Mouse (Mus musculus): Measurements from ENCODE around the gene Mtmr2. TPM values are rescaled to one million over a fixed set of nuclear protein-coding genes. Genes with fewer than 3 reads are reported as not detected.

Gene Mtmr2
- polyA plus RNA-seq, 1 experiment from 2014 or later: 70.4 TPM

DNA sequence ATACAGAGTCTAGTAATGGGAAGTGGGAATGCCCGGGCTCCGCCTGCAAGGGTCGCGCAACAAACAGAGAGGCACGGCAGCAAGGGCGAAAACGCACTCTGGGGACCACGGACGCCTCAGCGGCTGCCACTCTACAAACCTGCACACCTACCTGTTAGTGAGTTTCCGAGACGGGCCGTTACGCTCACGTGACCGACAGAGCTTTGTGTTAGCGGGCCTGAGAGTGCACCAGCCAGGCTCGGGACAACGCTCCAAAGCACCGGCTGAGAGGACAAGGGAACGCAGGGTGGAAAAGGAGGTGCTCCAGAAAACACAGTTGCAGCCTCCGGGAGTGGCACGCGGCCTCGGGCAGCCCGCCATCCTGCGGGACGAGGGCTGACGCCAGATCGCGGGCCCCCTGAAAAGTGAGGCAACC lies 78.2 kb downstream of the Mtmr2 start:
- H3K27me3 ChIP-seq (ENCODE audit: control insufficient read depth, insufficient read depth, low read length): no peaks in the 10 kb centered on the region
- peak overlapping the region; percentile 94 for H3K9ac ChIP-seq (ENCODE audit: low read length)
- ATAC-seq (ENCODE audit: insufficient read depth, low FRiP score): peak; percentile 14; the same call in 1 of the 2 replicates
- peak overlapping the region; percentile 99 for H3K27ac ChIP-seq (ENCODE audit: low read length)
- peak overlapping the region; percentile 87 for H3K4me3 ChIP-seq (replicated peaks; ENCODE audit: low read length)
- peaks cover 5% of the 10 kb centered on the region; the same call in 1 of the 2 replicates for H3K36me3 ChIP-seq (ENCODE audit: control insufficient read depth, insufficient read depth, low read length)
- WGBS: 0% methylated on average over 31 of the region's 31 CpGs
- H3K4me2 ChIP-seq (ENCODE audit: low read depth, low read length): peak overlapping the region; percentile 79
- H3K4me1 ChIP-seq (ENCODE audit: control insufficient read depth, insufficient read depth, low read length): peaks cover 13% of the 10 kb centered on the region
- H3K9me3 ChIP-seq (replicated peaks; ENCODE audit: control insufficient read depth, low read length): no peaks in the 10 kb centered on the region

GRCm38 (mm10) chr9:13826832-13827405 lies 78.7 kb downstream of the Mtmr2 start, which contains the start of gene Cep57:
Cep57 (minus strand) TSS chr9:13827107.
- peak within 1 kb of the TSS; percentile 94 for H3K9ac ChIP-seq (ENCODE audit: low read length)
- H3K27me3 ChIP-seq (ENCODE audit: control insufficient read depth, insufficient read depth, low read length): no peaks in the 10 kb centered on the region
- H3K4me1 ChIP-seq (ENCODE audit: control insufficient read depth, insufficient read depth, low read length): peaks cover 13% of the 10 kb centered on the region
- H3K27ac ChIP-seq (ENCODE audit: low read length): peak within 1 kb of the TSS; percentile 99
- no peaks in the 10 kb centered on the region for H3K9me3 ChIP-seq (replicated peaks; ENCODE audit: control insufficient read depth, low read length)
- WGBS: under 1% methylated on average over 44 of the region's 44 CpGs
- peak; percentile 93 for ATAC-seq (ENCODE audit: insufficient read depth, low FRiP score)
- peaks cover 10% of the 10 kb centered on the region; the same call in 1 of the 2 replicates for H3K36me3 ChIP-seq (ENCODE audit: control insufficient read depth, insufficient read depth, low read length)
- peak within 1 kb of the TSS; percentile 90 for H3K4me2 ChIP-seq (ENCODE audit: low read depth, low read length)
- H3K4me3 ChIP-seq (replicated peaks; ENCODE audit: low read length): peak within 1 kb of the TSS; percentile 87

DNA sequence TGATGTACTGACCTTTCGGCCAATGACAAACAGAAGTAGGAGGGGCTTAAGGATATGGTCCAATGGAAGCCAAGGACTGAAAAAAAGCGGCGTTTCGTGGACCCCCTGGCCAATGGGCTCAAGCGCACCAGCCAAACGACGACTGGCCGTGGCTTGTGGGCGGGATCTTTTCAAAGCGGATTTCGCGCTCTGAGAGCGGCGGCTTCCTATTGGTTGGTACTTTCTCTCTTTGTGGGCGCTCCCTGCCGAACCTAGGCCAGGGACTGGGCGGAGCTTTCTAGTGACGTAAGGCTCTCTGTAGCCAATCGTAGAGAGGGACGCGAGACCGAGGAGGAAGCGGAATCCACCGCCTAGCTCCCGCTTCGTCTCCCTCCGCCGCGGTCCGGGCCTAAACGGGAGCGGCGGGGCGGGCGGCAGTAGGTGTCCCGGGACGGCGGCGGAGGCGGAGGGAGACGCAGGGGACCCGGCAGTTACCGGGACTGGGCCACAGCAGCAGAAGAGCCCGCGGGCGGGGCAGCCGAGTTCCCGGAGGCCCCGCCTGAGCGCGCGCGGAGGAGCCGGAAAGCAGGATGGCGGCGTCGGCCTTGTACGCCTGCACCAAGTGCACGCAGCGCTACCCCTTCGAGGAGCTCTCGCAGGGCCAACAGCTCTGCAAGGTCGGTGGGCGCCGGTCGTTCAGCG lies 79.3 kb downstream of the Mtmr2 start, which contains the start of gene Fam76b:
TSS of gene Fam76b (plus strand) at position 311 of the 681 bp plus-strand sequence.
- Histone ChIP-seq H3K4me1 (ENCODE audit: control insufficient read depth, insufficient read depth, low read length) (peaks cover 13% of the 10 kb centered on the region), H3K4me2 (ENCODE audit: low read depth, low read length) (peak within 1 kb of the TSS; percentile 90), H3K4me3 (replicated peaks; ENCODE audit: low read length) (peak within 1 kb of the TSS; percentile 87), H3K36me3 (ENCODE audit: control insufficient read depth, insufficient read depth, low read length) (peaks cover 11% of the 10 kb centered on the region; the same call in 1 of the 2 replicates), H3K27me3 (ENCODE audit: control insufficient read depth, insufficient read depth, low read length) (no peaks in the 10 kb centered on the region), H3K27ac (ENCODE audit: low read length) (peak within 1 kb of the TSS; percentile 99), H3K9ac (ENCODE audit: low read length) (peak within 1 kb of the TSS; percentile 94), H3K9me3 (replicated peaks; ENCODE audit: control insufficient read depth, low read length) (no peaks in the 10 kb centered on the region)
- WGBS: under 1% methylated on average over 64 of the region's 67 CpGs
- peak; percentile 94 for ATAC-seq (ENCODE audit: insufficient read depth, low FRiP score)

- H3K9ac ChIP-seq (ENCODE audit: low read length): peak overlapping the region; percentile 92
- H3K27me3 ChIP-seq (ENCODE audit: control insufficient read depth, insufficient read depth, low read length): no peaks in the 10 kb centered on the region
- H3K27ac ChIP-seq (ENCODE audit: low read length): peak overlapping the region; percentile 95
- ATAC-seq (ENCODE audit: insufficient read depth, low FRiP score): peak; percentile 12
- no peaks in the 10 kb centered on the region for H3K9me3 ChIP-seq (replicated peaks; ENCODE audit: control insufficient read depth, low read length)
- peaks cover 11% of the 10 kb centered on the region; the same call in 1 of the 2 replicates for H3K36me3 ChIP-seq (ENCODE audit: control insufficient read depth, insufficient read depth, low read length)
- H3K4me1 ChIP-seq (ENCODE audit: control insufficient read depth, insufficient read depth, low read length): peaks cover 13% of the 10 kb centered on the region
- H3K4me3 ChIP-seq (replicated peaks; ENCODE audit: low read length): peak overlapping the region; percentile 87
- under 1% methylated on average over 23 of the region's 23 CpGs for WGBS
- peak overlapping the region; percentile 90 for H3K4me2 ChIP-seq (ENCODE audit: low read depth, low read length)
These were observed 79.9 kb downstream of the Mtmr2 start for GRCm38 (mm10) chr9:13828087-13828441.

GRCm38 (mm10) chr9:13835256-13835655 lies 87.0 kb downstream of the Mtmr2 start:
- no peak for ATAC-seq (ENCODE audit: insufficient read depth, low FRiP score)
- WGBS: 78% methylated on average over 3 of the region's 3 CpGs
- Histone ChIP-seq H3K36me3 (ENCODE audit: control insufficient read depth, insufficient read depth, low read length) (peaks cover 29% of the 10 kb centered on the region), H3K9ac (ENCODE audit: low read length) (no peak overlapping the region), H3K27ac (ENCODE audit: low read length) (no peak overlapping the region), H3K4me3 (replicated peaks; ENCODE audit: low read length) (no peak overlapping the region), H3K27me3 (ENCODE audit: control insufficient read depth, insufficient read depth, low read length) (no peaks in the 10 kb centered on the region), H3K4me2 (ENCODE audit: low read depth, low read length) (no peak overlapping the region), H3K9me3 (replicated peaks; ENCODE audit: control insufficient read depth, low read length) (no peaks in the 10 kb centered on the region), H3K4me1 (ENCODE audit: control insufficient read depth, insufficient read depth, low read length) (no peaks in the 10 kb centered on the region)

GRCm38 (mm10) chr9:13836726-13837125 lies 88.5 kb downstream of the Mtmr2 start:
- H3K4me1 ChIP-seq (ENCODE audit: control insufficient read depth, insufficient read depth, low read length): no peaks in the 10 kb centered on the region
- no peak overlapping the region for H3K9ac ChIP-seq (ENCODE audit: low read length)
- H3K27me3 ChIP-seq (ENCODE audit: control insufficient read depth, insufficient read depth, low read length): no peaks in the 10 kb centered on the region
- ATAC-seq (ENCODE audit: insufficient read depth, low FRiP score): no peak
- H3K4me3 ChIP-seq (replicated peaks; ENCODE audit: low read length): no peak overlapping the region
- no peak overlapping the region for H3K27ac ChIP-seq (ENCODE audit: low read length)
- H3K9me3 ChIP-seq (replicated peaks; ENCODE audit: control insufficient read depth, low read length): no peaks in the 10 kb centered on the region
- H3K36me3 ChIP-seq (ENCODE audit: control insufficient read depth, insufficient read depth, low read length): peaks cover 31% of the 10 kb centered on the region
- H3K4me2 ChIP-seq (ENCODE audit: low read depth, low read length): no peak overlapping the region
- WGBS: 59% methylated on average over 2 of the region's 2 CpGs

DNA sequence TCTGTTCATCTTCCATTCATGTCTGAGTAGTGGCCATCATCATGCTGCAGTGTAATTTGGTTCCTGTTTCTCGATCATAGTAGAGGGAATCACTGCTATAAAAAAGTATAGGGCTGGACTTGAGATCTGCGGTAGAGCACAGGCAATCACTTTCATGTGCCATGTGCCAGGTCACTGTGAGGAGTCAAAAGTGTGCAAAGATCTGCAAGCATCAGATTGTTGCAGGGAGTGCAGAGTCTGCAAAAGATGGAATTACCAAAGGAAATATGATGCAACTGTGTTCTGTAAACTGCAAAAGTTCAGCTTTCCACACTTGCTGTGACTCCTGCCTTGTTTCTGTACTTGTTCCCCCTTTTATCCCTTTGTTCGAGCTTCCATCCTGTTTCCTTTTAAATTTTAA lies 99.4 kb downstream of the Mtmr2 start:
- no peaks in the 10 kb centered on the region for H3K4me1 ChIP-seq (ENCODE audit: control insufficient read depth, insufficient read depth, low read length)
- no peak overlapping the region for H3K4me3 ChIP-seq (replicated peaks; ENCODE audit: low read length)
- no peak overlapping the region for H3K4me2 ChIP-seq (ENCODE audit: low read depth, low read length)
- H3K27ac ChIP-seq (ENCODE audit: low read length): no peak overlapping the region
- H3K27me3 ChIP-seq (ENCODE audit: control insufficient read depth, insufficient read depth, low read length): no peaks in the 10 kb centered on the region
- 84% methylated on average over 3 of the region's 3 CpGs for WGBS
- H3K36me3 ChIP-seq (ENCODE audit: control insufficient read depth, insufficient read depth, low read length): peaks cover 8% of the 10 kb centered on the region; the same call in 1 of the 2 replicates
- no peak overlapping the region for H3K9ac ChIP-seq (ENCODE audit: low read length)
- no peaks in the 10 kb centered on the region for H3K9me3 ChIP-seq (replicated peaks; ENCODE audit: control insufficient read depth, low read length)
- no peak for ATAC-seq (ENCODE audit: insufficient read depth, low FRiP score)

DNA sequence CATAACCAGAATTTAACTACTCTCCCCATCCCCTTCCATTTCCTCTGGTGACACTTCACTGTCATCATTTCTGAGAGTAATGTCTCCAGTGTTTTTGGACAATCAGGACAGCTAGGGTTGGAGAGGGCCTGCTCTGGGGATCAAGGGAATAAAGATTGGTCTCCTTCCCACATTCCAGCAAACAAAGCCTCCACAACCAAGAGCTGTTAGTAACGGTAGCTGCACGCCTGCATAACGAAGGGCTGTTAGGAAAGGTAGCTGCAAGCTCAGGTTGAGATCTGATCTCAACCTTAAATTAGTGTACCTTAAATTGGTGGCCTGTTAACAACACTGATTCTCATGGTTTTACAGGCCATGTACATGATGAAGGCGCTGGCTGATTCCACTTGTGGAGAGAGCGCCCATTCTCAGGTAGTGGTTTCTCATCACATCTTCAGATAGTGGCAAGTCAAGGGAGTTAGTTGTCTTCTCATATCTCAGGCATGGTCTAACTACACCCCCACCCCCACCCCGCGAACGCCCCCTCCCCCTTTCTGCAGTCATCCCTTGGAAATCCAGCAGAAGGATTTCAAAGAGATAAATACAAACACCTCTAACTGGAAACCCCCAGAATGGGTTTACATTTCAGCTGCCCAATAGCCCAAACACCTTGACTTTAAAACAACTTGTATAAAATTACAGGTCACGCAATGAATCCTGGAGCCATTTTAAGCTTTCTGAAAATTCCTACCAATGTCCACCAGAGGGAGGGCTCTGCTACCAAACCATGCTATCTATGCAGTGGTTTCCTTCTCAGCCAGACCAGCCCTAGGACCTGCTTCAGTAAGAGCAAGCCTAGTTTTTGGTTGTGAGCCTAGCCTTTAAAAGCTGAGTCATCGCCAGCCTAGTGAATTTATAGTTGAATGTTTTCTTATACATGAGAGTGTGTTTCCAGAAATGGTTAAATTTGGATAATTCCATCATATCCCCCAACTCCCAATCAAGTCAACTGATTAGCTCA lies 100.6 kb downstream of the Mtmr2 start:
- Histone ChIP-seq H3K4me3 (replicated peaks; ENCODE audit: low read length) (no peak overlapping the region), H3K27ac (ENCODE audit: low read length) (no peak overlapping the region), H3K4me2 (ENCODE audit: low read depth, low read length) (no peak overlapping the region), H3K36me3 (ENCODE audit: control insufficient read depth, insufficient read depth, low read length) (peaks cover 5% of the 10 kb centered on the region; the same call in 1 of the 2 replicates), H3K27me3 (ENCODE audit: control insufficient read depth, insufficient read depth, low read length) (no peaks in the 10 kb centered on the region), H3K9me3 (replicated peaks; ENCODE audit: control insufficient read depth, low read length) (no peaks in the 10 kb centered on the region), H3K4me1 (ENCODE audit: control insufficient read depth, insufficient read depth, low read length) (no peaks in the 10 kb centered on the region), H3K9ac (ENCODE audit: low read length) (no peak overlapping the region)
- 74% methylated on average over 10 of the region's 10 CpGs for WGBS
- peak; percentile 37; the same call in 1 of the 2 replicates for ATAC-seq (ENCODE audit: insufficient read depth, low FRiP score)

Measured in stomach, embryonic 16.5 days (tissue).